Mouse (Mus musculus): Measurements from ENCODE around the gene Fgg. TPM values are rescaled to one million over a fixed set of nuclear protein-coding genes. Genes with fewer than 3 reads are reported as not detected.

Gene Fgg
- total RNA-seq (2023), result not detected

DNA sequence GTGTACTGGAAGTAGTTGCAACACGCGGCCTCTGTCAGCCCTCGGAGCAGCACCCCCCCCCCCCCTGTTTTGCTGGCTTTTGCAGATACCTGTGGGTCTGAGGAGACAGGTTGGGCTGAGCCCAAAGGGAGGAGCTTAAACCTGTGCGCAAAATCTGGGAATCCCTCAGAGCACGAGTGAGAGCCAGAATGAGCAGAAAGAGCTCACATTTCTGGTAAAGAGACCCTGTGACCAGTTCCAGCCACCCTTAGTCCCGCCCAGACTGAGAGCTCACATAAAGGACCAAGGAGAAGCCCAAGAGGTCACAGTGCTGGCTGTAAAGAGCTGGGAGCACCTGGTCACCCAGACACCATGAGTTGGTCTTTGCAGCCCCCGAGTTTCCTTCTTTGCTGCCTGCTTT, at the start of gene Fgg:
Fgg (plus strand) TSS at position 168 of the 400 bp plus-strand sequence.

DNA sequence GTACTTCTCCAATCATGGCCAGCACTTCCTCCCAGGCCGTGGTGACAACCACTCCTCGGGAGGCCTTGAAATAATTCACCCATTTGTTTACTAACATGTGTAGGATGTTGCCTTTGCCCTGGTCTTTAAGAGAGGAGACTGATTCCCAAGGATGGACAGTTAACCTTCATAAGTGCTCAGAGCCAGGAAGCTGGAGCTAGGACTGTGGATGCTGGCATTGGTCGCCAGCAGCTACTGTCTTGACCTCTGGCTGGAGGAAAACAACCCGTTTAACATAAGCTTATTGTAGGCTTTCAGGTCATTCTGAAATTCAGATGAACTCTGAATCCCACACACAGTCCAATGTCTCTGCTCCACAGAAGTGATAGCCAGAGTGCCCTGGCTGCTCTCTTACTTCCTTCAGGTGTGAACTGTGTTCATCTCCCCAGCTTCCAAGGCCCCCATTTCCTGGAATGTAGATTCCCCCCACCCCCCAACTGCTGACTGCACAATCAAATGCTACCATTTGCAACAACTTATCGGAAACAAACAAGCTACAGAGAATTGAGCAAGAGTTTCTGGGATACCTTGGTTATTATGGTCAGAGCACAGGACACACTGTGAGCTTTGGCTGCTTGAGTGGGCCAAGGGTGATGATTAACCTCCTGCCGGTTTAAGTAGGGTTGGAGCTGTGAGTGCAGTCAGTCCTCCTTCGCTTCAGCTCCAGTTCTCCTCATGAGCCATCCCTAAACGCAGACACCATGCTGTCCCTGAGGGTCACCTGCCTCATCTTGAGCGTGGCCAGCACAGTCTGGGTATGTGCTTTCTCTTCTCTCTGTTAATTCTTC, 18.2 kb downstream of the Fgg start, which contains the start of gene Fga:
Fga (plus strand) TSS at position 602 of the 827 bp plus-strand sequence.

DNA sequence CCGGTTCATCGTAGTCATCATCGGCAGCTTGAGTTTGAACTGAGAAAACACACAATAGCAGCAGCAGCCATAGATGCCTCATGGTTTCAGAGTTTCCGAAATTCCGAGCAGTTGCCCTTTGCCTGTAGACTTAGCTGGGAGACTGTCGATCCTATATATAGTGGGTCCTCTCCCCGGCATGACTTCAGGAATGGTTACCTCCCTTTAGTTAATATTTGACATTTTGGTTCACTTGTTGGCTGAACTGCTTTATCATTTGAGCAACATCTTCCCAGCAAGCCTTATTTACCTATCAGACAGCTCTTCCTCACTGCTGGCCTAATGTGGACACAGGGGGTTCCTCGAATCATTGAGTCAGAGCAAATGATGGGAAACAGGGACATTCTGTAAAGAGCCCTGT, 42.2 kb downstream of the Fgg start, which contains the start of gene Fgb:
Fgb (minus strand) TSS at position 184 of the 400 bp plus-strand sequence.

DNA sequence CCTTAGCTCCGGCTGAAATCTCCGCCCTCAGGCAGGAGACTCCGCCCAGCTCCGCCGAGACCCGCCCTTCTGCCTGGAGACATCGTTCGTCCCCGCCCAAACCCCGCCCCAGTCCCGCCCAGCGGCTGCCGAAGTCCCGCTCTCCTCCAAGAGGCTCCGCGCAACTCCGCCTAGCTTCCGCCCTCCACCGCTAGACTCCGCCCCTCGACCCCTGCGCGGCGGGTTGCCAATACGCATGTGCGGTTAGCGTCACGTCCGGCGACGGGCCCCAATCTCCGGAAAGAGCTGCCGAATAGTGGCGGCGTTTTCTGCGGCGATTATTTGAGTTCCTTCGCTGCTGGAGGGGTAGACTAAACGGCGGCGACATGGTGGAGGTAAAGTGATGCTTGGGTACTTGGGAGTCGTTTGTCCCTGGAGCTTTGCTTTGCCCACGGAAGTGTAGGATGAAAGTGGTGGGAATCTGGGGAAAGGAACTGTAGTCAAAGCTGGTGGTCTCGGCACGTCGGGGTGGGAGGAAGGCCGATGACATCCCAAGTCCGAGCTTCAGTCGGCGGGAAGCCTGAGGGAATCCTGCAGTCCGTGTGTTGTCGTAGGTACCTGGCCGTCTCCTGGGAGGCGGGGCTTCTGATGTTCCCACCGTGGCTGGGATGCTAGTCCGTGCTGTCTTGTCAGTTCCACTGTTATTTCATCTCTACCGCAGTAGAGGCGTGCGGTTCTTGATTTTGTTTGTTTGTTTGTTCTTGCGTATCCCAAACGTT, 47.9 kb downstream of the Fgg start, which contains the start of gene Plrg1:
Plrg1 (plus strand) TSS at position 242 of the 758 bp plus-strand sequence.

Other genes with a start within 250 kb of the Fgg start
- not detected for gene Rbm46, start 131.2 kb upstream of the Fgg start, total RNA-seq (2023)
- not detected for gene Lrat, start 103.8 kb upstream of the Fgg start, total RNA-seq (2023)
- gene Fga, start 18.4 kb downstream of the Fgg start, total RNA-seq (2023), result not detected
- gene Fgb, start 42.1 kb downstream of the Fgg start, total RNA-seq (2023), result not detected
- 10 to 100 TPM; 47.6 to 50.3 TPM for gene Plrg1, start 47.8 kb downstream of the Fgg start, total RNA-seq (2023)
- gene Dchs2, start 120.2 kb downstream of the Fgg start, total RNA-seq (2023), result not detected